Mouse (Mus musculus) frontal cortex, postnatal 25 days (tissue): ENCODE data around the gene Acot4.
"Not testable (repeated sequence)": the region's sequence is repeated elsewhere in the genome, so short reads cannot be mapped to it uniquely, and the experiment has no call there.

Source experiments
- DNase-seq, 2 experiments: peaks; one replicate each; pipeline ENCODE4 v3.0.0; 2022; ENCODE audit warnings: low spot score in 2 of 2

Acot4 gene

DNA sequence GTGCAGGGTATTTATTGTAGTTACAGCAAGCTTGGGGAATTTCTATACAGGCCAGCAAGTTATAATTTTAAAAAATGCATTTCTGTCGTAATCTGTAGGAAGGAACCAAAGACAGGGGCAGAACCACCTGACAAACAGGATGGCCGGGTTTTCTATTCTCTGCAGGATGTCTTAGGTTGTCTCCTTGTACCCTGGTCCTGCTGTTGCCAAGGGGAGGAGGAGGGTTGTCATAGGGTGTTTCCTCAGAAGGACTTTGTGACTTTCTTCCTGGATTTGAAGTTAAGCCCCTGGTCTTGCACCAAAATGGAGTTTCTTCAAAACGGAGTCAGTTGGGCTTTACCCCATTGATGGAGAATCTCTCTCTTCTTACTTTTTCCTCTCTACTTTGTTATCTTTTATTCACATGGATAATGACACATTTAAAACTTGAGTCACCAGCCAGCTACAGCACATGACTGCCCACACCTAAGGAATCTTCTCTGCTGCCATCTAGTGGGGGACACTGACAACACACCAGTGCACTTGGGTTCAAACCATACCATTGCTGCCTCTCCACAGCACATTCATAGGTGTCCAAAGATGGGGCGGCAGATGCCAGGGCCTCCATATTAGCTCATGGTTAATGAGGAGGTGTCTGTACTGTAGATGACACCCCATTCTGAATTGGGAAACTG, 7.4 kb upstream of the Acot4 start:
- peak; percentile 53 to 77 for DNase-seq

GRCm38 (mm10) chr12:84032854-84033253, 5.3 kb upstream of the Acot4 start:
- no peak for DNase-seq

GRCm38 (mm10) chr12:84033302-84033701, 4.9 kb upstream of the Acot4 start:
- DNase-seq = not testable (repeated sequence)

GRCm38 (mm10) chr12:84034108-84034507, 4.1 kb upstream of the Acot4 start:
- no peak for DNase-seq

DNA sequence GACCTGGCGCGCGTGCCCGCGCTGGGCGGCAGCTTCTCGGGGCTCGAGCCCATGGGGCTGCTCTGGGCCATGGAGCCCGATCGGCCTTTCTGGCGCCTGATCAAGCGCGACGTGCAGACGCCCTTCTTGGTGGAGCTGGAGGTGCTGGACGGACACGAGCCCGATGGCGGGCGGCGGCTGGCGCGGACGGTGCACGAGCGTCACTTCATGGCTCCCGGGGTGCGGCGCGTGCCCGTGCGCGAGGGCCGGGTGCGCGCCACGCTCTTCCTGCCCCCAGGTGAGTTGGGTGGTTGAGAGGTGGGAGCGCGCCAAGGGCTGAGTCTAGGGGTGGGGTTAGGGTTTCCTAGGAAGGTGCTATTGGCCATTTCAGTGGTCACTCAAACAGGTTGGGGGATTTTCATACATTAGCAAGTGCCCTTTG, 522 bp downstream of the Acot4 start, which contains the start of gene Gm49366:
Gene Gm49366 (plus strand): TSS at position 245 of the 421 bp plus-strand sequence.
- DNase-seq = peak; percentile 8 to 27

DNA sequence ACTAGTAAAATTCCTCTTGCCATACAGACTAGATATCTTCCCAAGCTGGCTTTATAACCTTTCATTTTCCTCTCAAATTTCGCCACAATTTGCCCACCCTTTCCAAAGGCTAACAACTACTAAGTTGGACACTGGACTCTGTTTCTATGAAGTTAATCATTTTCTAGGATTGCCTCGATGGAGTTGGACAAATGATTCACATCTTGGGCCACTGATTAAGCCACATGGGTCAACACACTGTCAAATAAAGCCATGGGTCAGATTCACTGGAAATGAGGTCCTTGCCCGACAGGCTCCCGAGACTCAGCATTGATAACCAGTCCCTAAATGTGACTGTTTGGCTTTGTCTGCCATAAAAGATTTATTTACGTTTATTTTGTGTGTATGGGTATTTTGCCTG, 4.1 kb downstream of the Acot4 start:
- no peak for DNase-seq

- DNase-seq = no peak
These were observed 5.9 kb downstream of the Acot4 start for GRCm38 (mm10) chr12:84044045-84044444.

DNA sequence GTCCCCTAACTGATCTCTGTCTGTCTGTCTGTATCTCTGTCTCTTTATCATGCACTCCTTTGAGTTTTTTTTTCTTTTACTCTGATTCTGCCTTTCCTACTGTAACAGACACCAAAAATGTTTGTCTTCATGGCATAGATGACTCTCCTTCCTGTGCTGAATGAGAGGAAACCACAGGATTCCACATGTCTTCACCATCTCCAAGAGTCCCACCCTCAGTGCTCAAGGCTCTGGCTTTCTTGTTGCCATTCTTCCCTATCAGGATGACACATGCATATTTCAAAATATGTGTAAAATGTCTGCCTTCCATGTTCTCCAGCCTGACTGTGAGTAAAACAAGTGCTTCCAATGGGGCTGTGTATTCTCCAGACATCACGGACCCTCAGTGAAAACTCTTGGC, 8.7 kb downstream of the Acot4 start:
- no peak for DNase-seq

- not testable (repeated sequence) for DNase-seq
These were observed 12.6 kb downstream of the Acot4 start for GRCm38 (mm10) chr12:84050744-84051143.

- DNase-seq = no peak
These were observed 13.8 kb downstream of the Acot4 start, which contains the start of gene Acot3 for GRCm38 (mm10) chr12:84051937-84052474. Gene Acot3 (plus strand): TSS chr12:84052144.

DNA sequence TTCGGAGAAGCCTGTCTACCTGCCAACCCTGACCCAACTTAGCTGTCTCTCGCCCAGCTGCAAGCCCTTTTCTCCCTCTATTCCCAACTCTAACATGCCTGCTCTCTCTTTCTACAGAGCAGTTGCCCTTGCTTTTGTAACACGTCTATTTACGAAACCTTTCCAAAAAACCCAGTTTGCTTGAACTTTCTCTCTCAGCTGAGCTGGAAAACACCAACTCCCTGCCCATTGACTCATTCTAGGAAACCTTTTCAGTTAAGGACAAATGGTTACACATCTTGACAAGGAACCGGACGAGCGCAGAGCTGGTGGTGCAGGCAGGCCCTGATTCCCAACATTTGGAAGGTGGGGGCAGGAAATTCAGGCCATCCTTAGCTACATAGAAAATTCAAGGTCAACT, 14.4 kb downstream of the Acot4 start:
- no peak for DNase-seq

DNA sequence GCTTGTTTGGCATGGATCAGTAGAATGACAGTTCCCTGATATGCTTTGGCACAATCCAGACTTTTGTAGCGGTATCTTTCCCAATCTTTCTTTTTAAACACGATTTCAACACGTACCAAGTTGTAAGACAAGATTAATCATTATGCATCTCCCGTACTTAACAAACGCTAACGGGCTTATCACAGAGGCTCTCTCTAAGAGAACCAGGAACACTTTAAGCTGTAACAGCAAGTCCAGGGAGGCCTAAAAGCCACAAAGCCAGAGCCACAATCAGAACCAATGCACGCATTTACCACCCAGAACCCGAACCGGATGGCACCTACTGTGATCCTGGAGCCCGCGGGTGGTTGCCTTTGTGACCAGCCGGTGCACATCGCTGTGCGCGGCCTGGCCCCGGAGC, 15.0 kb downstream of the Acot4 start:
- DNase-seq = no peak

- no peak for DNase-seq
These were observed 15.7 kb downstream of the Acot4 start for GRCm38 (mm10) chr12:84053679-84054391.

- DNase-seq = no peak
These were observed 22.8 kb downstream of the Acot4 start for GRCm38 (mm10) chr12:84060946-84061345.

DNA sequence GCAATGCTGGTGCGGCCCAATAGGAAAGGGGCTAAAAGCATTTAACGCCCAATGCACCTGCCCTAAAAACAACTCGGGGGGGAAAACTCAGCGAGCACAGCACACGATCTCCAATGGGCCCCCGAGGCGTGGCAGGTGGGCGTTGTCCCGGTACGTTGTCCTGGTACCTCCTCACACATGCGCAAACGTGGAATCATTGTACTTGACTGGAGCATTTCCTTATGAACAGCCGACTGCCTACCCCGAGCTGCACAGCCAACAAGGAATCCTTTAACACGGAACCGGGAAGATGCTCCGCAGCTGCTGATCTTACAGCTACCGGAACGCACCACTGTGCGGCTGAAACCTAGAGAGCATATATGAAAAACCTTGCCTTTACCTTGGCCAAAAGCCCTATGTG, 24.2 kb downstream of the Acot4 start:
- DNase-seq = no peak

GRCm38 (mm10) chr12:84063228-84063627, 25.0 kb downstream of the Acot4 start:
- DNase-seq = no peak

DNA sequence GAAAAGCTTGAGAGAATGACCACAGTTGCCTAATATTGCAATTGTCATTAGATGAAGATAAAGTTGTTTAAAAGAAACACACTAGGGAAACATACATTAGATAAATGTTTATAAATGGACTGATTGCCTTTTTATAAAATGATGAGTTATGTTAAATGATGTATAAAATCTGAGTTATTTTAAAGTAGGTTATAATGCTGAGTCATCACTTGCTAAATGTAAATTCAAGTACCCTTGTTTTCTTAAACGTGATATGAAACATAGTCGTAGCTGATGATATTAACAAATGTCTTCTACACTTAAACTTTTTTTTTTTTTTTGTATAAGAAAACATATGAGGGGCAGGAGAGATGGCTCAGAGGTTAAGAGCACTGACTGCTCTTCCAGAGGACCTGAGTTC, 25.7 kb downstream of the Acot4 start:
- no peak for DNase-seq

GRCm38 (mm10) chr12:84064621-84065020, 26.4 kb downstream of the Acot4 start:
- DNase-seq = no peak

GRCm38 (mm10) chr12:84067752-84068151, 29.6 kb downstream of the Acot4 start:
- no peak for DNase-seq

GRCm38 (mm10) chr12:84068296-84068695, 30.1 kb downstream of the Acot4 start:
- no peak for DNase-seq

DNA sequence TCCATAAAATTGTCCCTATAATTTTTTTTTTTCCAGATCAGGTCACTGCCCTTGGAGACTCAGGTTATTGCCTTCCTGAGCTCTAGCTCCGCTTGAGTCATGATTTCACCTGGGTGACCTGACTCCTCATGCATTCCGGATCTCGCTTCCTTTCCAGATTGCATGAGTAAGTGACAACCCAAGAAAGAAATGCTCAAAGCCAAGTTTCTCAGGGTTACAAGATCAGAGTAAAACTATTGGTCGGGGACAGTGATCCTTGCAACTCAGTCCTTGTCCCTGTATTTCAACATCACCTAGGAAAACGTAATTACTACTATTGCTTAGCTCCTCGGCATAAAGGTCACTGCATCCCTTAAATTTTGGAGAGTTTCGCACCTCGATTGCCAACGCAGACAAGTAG, 30.8 kb downstream of the Acot4 start, which contains the start of gene Acot5:
Gene Acot5 (plus strand): TSS at position 340 of the 400 bp plus-strand sequence.
- no peak for DNase-seq

DNA sequence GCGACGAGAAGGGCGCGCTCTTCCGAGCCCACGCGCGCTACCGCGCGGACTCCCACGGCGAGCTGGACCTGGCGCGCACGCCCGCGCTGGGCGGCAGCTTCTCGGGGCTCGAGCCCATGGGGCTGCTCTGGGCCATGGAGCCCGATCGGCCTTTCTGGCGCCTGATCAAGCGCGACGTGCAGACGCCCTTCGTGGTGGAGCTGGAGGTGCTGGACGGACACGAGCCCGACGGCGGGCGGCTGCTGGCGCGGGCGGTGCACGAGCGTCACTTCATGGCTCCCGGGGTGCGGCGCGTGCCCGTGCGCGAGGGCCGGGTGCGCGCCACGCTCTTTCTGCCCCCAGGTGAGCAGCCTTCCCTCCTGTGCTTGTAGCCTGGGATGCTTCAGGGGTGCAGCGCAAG, 31.4 kb downstream of the Acot4 start:
- peak; percentile 18 to 20 for DNase-seq

DNA sequence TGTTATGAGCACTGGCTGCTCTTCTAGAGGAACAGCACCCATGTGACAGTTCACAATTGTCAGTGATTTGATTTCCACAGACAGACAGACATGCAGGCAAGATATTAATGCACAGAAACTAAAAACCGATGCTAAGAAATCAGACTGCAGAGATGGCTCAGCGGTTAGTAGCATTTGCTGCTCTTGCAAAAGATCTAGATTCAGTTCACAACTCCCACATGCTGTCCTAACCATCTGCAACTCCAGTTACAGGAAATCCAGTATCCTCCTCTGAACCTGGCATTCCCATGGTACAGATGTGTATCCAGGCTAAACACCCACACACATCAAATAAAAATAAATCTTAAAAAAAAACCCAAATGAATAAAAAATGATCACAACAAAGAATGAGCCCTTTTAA, 33.5 kb downstream of the Acot4 start:
- DNase-seq = no peak
